Mouse (Mus musculus) C2C12 (cell line): Measurements from ENCODE around the gene Tdrd12.

Experiments used
- CTCF ChIP-seq: IDR thresholded peaks from one replicate; pipeline ENCODE4 v1.5.1; 2011; ENCODE audit not compliant: control insufficient read depth, insufficient read depth, insufficient read length
- MAX ChIP-seq: IDR thresholded peaks from one replicate; pipeline ENCODE4 v1.6.1; 2011; ENCODE audit warnings: mild to moderate bottlenecking, control low read depth
- MYOD1 ChIP-seq: IDR thresholded peaks from one replicate; pipeline ENCODE4 v1.6.1; 2011; ENCODE audit warnings: low read depth; ENCODE audit not compliant: control insufficient read depth, insufficient read length
- MYOG ChIP-seq: IDR thresholded peaks from one replicate; pipeline ENCODE4 v1.6.1; 2011; ENCODE audit not compliant: control insufficient read depth, insufficient read length; ENCODE audit errors: extremely low read depth
- USF1 ChIP-seq: IDR thresholded peaks from one replicate; pipeline ENCODE4 v1.6.1; 2011; ENCODE audit warnings: low read depth, mild to moderate bottlenecking, control low read depth, moderate library complexity

DNA sequence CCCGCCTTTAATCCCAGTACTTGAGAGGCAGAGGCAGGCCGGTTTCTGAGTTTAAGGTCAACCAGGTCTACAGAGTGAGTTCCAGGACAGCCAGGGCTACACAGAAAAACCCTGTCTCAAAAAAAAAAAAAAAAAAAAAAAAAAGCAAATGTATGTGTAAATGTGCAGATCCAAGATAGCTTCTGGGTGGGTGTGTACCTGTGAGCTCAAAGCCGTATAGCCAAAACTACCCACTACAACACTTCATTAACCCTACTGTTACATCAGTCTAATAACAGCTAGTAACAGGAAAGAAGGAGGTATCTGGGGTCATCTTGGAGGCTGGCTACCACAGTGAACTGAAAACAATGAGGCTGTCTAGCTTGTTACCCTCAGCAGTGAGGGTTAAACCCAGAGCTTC, 22.3 kb upstream of the Tdrd12 start:
- no peak for TF ChIP-seq MAX
- TF ChIP-seq CTCF: no peak
- no peak for TF ChIP-seq MYOG
- no peak for TF ChIP-seq USF1
- TF ChIP-seq MYOD1: no peak
